Mouse (Mus musculus): ENCODE results near the gene Mpzl3.

Mpzl3 gene

DNA sequence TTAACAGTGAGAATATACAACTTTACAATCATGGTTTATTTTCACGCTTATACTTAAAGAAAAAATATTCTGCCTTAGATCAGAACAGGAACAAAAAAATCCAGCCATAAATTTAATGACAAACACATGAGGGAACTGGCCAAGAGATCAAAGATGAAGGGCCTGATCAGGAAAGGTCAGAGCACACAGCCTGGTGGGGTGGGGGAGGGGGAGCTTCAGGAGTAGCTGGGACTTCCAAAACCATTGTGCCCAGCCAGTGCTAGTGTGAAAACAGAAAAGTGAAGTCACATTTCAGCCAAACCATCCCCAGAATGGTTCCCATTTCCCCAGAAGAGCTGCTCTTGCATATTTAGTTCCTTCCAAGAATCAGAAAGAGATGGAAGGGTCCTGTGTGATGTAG, 47.5 kb downstream of the Mpzl3 start:
- DNase-seq (ENCODE audit: low read depth), result no peak

DNA sequence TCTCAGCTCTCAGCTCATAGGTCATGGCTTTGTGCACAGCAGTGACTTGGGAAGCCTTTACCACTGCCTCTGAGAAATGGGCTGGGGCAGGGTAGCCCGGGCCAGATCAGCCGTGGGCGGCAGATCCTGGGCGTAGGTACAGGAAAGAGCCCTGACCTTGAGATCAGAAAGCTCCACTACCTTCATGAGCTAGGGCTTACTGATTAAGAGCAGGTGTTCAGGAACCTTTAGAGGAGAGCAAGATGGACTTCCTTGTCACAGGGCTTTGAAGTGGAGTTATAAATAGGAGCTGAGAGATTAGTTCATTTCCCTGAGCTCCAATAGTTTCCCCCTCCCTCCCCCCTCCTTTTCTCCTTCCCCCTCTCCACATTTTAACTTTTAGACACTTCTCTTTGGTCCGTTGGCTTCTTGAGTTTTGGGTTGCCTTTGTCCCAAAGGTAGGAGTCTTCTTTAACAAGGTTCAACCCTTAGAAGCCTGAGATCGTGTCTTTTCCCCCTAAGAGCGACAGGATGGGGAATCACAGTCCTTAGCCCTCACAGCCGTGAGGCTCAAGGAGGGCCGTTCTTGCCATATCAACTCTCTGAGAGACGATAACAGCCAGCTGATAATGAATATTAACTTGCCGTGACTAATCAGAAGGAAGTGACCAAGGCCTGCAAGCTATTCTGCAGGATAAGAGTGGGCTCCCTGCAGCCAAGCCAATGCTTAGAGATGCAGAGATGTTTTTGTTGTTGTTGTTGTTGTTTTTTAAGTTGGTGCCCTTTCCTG, 48.4 kb downstream of the Mpzl3 start:
- no peak for DNase-seq (ENCODE audit: low read depth)

DNA sequence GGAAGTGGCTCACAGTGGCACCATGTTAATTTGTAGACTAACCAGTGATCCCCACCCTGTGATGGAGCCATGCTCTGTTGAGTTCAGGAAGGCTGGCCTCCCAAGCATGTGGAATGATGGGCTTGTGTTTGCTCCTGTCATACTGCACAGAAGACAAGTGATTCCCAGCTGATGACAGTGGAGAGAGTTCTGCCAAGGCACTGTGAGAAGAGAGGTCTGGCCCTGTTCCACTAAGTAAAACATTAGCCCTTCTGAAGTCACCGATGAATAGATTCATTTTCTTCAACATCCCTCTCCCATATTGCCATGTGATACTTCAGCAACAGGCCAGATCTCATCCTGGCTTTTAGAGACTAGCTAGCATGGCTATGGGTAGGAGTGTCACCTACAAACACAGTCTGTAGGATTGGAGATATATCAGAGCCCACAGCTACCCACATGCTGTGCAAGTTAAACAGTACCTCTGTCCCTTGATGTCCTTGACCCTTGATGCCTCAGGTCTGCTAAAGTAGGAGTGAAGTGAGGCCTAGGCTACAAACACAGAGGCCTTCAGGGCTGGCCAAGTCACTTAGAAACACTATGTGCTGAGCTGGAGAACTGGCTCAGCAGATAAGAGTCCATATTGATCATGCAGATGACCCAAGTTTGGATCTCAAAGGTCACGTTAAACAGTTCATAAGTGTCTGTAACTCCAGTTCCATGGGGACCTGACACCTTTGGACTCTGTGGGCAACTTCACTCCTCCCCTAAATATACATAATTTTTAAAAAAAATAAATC, 50.8 kb downstream of the Mpzl3 start:
- DNase-seq (ENCODE audit: low read depth), result no peak

DNA sequence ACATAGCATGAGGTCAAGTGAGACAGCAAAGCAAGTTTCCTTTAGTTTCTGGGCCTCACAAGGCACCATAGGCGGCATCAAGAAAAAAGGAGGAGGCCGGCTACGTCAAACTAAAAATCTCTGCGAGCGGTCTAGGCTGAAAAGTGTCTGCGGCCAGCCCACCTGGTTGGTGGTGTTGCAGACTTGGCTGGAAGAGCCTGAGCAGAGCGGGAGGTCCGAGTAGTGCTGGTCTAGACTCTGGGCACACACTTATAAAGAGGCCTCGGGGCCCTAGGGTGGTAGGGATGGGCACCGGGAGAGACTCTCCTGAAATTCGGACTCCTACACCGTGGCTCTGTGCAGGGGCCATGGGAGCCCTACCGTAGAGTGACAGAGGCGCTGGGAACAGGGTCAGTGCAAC, 60.7 kb downstream of the Mpzl3 start:
- DNase-seq (ENCODE audit: low read depth), result no peak

DNA sequence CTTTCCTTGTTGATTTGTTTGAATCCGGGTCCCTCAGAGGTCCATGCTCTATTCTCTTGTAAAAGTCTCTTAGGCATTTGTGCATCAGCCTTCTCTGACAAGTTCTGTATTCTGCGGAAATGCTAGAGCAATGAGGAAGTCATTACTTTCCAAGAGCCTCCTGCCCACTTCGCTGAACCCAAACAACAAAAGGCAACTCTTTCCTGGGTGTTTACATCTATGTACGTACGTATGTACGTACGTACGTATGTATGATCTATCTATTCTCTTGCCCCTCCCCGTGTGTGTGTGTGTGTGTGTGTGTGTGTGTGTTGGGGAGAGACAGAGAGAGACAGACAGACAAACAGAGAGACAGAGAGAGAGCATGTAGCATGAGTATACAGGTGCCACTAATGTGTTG, 61.8 kb downstream of the Mpzl3 start:
- DNase-seq (ENCODE audit: low read depth), result no peak

DNA sequence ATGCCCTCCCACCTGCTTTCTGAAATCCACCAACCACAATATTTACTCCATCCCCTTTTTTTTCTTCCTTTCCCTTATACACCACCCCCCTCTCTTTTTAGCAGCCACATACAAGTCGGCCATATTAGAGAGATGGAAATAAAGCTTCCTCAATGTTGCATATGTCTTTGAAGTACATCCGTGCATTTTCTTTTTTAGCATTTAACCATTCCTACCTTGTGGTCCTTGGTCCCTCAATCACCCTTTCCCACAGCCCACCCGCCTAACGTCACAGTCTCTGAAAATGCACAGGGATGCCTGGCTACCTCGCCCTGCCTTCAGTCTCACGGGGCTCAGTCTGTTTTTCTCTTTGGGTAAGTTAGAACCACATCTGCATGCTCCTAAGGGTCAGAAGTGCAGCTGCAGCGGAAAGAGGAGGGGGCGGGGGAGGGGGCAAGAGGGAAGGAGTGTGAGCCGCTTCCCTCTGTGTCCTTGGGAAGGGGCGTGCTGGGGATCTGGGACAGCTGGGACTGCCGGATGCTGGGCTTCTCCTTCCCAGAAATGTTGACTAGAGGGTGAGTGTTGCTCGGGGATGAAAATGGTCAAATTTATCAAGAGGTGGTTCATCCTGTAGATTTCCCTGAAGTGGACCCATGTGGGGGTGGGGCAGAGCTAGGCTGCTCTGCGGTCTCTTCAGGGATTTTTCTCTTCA, 62.9 kb downstream of the Mpzl3 start, which contains the start of gene Scn2b:
TSS of gene Scn2b (plus strand) at position 42 of the 691 bp plus-strand sequence.
- no peak for DNase-seq (ENCODE audit: low read depth)

DNA sequence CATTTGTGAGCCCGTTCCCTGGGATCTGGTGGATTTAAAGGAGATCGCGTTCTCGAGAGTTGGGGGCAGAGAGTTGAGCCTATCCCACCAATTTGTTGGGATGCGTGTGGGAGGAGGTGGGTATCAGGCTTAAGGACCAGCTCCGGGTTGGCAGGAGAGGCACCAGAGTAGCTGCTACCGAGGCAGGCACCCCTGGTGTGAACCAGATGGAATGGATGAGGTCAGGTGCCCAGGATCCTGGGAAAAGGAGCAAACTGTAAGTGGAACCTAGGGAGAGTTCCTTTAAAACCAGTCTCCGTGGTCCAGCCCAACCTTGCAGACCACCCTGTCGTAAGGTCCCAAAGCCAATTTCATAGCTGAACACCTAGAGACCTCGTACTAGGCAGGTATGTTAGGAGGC, 63.6 kb downstream of the Mpzl3 start:
- no peak for DNase-seq (ENCODE audit: low read depth)

DNA sequence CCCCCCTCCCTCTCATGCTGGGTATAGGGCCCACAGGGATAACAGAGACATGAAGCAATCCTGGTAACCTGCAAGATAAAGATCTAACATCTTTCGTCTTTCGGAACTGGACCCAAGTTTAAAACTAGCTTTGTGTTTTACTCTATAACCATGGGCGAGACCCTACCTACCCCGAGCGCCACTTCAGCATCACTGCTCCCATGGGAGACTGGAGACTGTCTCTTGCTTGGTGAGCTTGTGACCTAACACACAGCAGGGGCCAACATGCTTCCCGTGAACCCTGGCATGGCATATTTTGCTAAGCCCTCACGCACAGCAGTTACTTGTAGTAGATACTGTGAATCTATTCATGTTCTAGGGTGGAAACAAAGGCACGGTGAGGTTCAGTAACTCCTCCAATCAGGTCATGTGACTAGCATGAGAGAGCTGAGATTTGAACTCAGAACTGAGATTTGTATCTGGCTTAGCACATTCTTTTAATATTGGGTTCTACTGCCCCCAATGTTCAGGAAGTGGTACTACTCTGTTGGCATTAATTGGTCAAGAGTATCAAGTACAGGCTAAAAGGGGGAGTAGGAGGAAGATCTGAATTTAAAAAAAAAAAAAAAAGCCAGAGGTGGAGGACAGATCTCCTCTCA, 64.4 kb downstream of the Mpzl3 start:
- DNase-seq (ENCODE audit: low read depth), result peak; percentile 24

DNA sequence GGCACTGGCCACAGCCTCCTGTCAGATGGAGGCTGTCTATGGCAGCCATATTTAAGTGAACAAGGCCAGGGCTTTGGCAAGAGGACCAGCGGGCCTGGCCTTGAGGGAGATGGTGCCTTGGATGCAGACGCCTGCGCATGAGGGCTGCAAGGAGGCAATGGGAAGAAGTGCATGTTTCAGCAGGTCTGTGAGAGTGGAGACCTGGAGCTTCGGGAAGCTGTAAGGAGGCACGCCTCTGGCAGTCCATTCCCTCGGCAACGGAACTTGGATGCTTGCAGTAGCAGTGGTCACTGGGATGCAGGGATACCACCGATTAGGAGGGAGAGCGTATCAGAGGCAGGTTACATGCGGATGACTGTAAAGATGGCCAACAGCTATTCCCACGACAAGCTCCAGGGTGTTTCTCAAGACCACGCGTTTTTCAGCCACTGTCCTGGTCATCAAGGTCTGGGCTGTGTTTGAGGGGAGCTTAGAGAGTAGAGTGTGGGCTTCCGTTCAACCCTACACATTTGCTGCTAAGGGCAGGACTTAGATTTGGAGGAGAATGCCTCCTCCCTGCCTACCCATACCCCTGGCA, 65.1 kb downstream of the Mpzl3 start:
- DNase-seq (ENCODE audit: low read depth), result no peak

DNA sequence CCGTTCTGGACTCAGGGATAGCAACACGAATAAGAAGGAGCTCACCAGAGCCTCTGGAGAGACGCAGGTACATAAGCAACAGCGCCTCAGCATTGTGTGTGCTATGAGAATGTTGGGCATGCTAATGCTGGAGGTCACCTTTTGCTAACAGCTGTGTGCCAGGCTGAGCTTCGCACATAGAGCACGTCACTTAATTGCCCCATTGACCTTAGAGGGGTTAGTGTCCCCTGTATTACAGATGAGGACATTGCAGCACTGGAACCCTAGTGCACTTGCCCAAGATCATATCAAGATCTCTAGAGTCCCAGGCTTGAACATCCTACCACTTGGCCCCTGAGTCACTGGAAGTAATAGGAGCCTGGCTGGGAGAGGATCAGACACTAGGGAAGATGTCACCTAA, 65.6 kb downstream of the Mpzl3 start:
- DNase-seq (ENCODE audit: low read depth), result no peak

DNA sequence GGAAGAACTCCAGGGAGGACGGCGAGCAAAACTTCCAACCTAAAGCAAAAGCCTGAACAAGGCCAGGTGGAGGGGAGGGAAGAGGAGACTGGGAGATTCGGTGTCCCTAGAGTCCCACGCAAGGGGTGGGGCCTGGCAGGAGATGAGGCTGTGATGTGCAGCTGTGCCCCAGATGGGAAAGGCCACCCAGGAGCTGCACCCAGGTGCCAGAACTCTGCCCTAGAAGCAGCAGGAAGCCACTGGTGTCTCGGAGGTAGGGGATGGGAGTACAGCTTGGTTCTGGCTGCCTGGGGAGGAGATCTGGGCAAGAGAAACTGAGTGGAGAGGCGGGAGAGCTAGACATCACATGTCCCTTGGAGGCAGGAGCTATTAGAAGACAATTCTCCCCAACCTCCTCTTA, 66.0 kb downstream of the Mpzl3 start:
- no peak for DNase-seq (ENCODE audit: low read depth)

DNA sequence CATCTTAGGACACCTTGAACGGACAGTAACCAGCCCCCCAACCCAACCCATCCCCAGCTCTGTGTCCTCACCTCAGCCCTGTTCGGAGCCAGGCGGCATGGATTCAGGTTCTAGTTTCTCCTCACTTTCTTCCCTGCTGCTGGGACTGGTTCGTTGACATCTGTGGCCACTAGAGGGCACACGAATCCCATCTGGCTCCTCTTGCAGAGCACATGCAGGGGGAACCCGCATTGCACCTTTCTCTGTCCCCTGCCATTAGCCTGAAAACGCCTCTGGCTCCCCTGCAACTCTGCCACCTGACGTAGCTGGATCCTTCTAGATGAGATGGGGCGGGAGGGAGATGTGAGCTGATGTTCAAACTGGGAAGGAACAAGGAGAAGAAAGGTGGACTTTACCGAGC, 66.8 kb downstream of the Mpzl3 start:
- DNase-seq (ENCODE audit: low read depth), result peak; percentile 67

DNA sequence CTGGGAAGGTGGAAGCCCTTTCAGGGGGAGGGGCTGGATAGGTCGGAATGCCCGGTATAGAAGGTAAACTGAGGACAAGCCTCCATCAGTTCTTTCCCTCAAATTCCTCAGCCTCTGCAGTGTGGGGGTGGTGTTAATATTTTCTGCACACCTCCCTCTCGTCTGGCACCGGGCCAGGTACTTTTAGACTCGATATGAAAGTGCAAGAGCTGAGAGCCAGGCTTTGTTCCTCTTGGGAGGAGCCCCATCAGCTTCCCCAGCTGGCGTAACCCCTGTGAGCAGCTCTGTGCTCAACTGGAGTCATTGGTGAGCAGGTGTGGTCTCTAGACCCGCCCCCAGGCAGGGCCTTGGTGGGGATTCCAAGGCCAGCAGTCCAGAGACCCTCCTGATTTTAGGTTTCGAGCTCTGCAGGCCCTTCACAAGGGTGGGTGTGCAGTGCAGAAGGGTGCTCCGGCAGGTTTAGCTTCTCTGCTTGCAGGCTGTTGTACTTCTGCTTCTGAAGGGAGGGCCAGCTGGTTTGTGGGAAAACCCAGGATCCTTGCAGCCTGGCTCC, 67.3 kb downstream of the Mpzl3 start:
- no peak for DNase-seq (ENCODE audit: low read depth)

DNA sequence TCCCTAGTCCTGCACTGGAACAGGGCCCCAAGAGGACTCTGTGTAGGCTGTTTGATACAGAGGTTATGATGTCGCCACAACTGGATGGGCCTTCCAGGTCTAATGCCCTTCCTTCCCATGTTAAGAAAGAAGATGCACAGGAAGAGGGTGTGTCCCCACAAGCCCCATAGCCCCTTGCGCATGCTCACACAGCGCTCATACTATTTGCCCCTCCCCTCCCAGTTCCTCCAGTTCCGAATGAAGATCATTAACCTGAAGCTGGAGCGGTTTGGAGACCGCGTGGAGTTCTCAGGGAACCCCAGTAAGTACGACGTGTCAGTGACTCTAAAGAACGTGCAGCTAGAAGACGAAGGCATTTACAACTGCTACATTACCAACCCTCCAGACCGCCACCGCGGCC, 70.2 kb downstream of the Mpzl3 start:
- no peak for DNase-seq (ENCODE audit: low read depth)

DNA sequence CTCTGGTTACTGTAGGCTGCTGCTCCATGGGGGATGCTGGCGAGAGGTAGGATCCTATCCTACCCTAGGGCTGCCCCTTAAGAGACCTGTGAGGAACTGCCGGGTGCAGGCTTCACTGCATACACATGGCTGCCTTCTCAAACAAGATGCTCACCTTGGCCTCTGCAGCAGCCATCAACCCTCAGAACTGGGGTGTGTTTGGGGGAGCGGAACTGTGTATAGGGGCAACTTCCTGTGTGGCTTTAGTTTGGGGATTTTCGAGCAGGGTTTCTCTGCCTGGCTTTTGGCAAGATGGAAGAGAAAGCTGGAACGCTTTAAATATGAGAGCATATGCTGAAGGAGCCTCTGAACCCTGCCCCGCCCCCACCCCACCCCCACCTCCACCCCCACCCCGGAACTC, 72.0 kb downstream of the Mpzl3 start:
- no peak for DNase-seq (ENCODE audit: low read depth)
